Mouse (Mus musculus) spleen, adult 10 weeks (tissue): ENCODE results near the gene Mief1. TPM values are rescaled to one million over a fixed set of nuclear protein-coding genes. Genes with fewer than 3 reads are reported as not detected.

ENCODE experiments used
- polyA plus RNA-seq: library from polyadenylated mRNA; stranded (reverse); fragments of 350-450 nt; fragmentation: Illumina TruSeq; extraction: RNeasy Lipid Tissue Mini Kit (QIAGEN cat#74804); gene quantifications from one replicate; pipeline ENCODE4 v1.2.3, GENCODE M21; 2015; ENCODE audit warnings: low replicate concordance; ENCODE audit not compliant: insufficient read depth

Mief1 gene
- polyA plus RNA-seq: 17.5 TPM

GRCm38 (mm10) chr15:80233733-80234509 is at the start of gene Mief1:
Mief1 (plus strand) TSS chr15:80234018.

GRCm38 (mm10) chr15:80235535-80235934 is 1.7 kb downstream of the Mief1 start, which contains the start of gene AC140267.1:
AC140267.1 (plus strand) TSS chr15:80235835.

GRCm38 (mm10) chr15:80254847-80255645 is 21.2 kb downstream of the Mief1 start, which contains the start of gene Atf4:
Atf4 (plus strand) TSS chr15:80255184.

GRCm38 (mm10) chr15:80263610-80264575 is 30.1 kb downstream of the Mief1 start, which contains the start of gene Rps19bp1:
Rps19bp1 (minus strand) TSS chr15:80264315.

GRCm38 (mm10) chr15:80286851-80287415 is 53.1 kb downstream of the Mief1 start, which contains the start of gene Cacna1i:
Cacna1i (plus strand) TSS chr15:80287238.

Other genes starting within 250 kb of the Mief1 start
- gene Pdgfb, start 219.0 kb upstream of the Mief1 start, polyA plus RNA-seq: 4.6 TPM
- gene Syngr1, start 142.7 kb upstream of the Mief1 start, polyA plus RNA-seq: 0.41 TPM
- 1,491 TPM for gene Rpl3, start 142.2 kb upstream of the Mief1 start, polyA plus RNA-seq
- 5.5 TPM for gene Tab1, start 100.9 kb upstream of the Mief1 start, polyA plus RNA-seq
- 4.2 TPM for gene Mgat3, start 60.3 kb upstream of the Mief1 start, polyA plus RNA-seq
- gene AC140267.1, start 1.8 kb downstream of the Mief1 start, polyA plus RNA-seq: not detected
- 179 TPM for gene Atf4, start 21.2 kb downstream of the Mief1 start, polyA plus RNA-seq
- gene Rps19bp1, start 30.3 kb downstream of the Mief1 start, polyA plus RNA-seq: 16.5 TPM
- 11.5 TPM for gene Cacna1i, start 53.2 kb downstream of the Mief1 start, polyA plus RNA-seq